Mouse (Mus musculus): ENCODE results near the gene Cln3.

DNA sequence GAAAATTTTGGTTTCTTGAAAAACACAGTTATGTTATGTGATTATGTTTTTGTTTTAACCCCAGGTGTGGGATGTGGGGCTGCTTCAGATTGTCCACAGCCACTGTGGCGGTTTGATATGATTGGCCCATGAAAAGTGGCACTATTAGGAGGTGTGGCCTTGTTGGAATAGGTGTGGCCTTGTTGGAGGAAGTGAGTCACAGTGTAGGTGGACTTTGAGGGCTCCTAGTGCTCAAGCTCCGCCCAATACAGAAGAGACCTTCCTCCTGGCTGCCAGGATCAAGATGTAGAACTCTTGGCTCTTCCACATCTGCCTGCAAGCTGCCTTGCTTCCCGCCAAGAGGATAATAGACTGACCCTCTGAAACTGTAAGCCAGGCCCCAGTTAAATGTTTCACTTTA lies 27.1 kb upstream of the Cln3 start:
- TF ChIP-seq CTCF (IDR thresholded peaks at IDR 0.05; ENCODE audit: extremely low read depth, insufficient read depth, insufficient read length, insufficient replicate concordance), result no peak
- TF ChIP-seq POLR2A (IDR thresholded peaks at IDR 0.05; ENCODE audit: low read depth, low read length), result no peak
